15 mouse cellular contexts compared by ENCODE assay signal in the genomic region with DNA sequence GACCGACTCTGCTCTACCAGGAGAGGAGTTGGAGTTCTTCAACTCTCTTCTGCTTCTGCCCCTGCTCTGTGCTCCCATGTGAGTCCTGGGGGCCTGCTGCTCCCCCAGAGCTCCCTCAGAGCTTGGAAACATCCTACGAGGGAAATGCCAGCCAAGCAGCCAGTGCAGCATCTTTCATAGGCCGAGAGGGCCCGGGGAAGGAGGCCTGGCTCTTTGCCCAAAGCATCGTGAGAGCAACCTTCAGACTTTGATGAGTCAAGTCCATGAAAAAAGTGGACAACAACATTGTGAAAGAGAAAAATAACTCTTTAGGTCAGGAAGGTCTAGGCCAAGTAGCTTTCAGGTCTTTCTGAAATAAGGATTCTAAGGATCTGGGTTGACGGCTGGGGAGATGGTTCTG.
DNase-seq lines count a peak whose midpoint lies in the region; ATAC-seq lines count a peak whose summit lies in the region.
"Had no signal": no experiment of that assay in that cellular context is flagged by ENCODE, and none has a peak within 500 bp of the region (broad histone marks: within the 10 kb centered on the region; RNA-seq: fewer than 3 reads in every experiment).

No protein-coding gene starts in this region.

- peak; percentile 53 for DNase-seq in ovary, postnatal 36 days (ENCODE audit: low spot score)
- DNase-seq in ovary, postnatal 14 days (ENCODE audit: low spot score): no peak
- peak; percentile 83 for DNase-seq in adrenal gland, postnatal 10 days
- DNase-seq in kidney, adult 9 months: peak; percentile 81
- no peak for DNase-seq in urinary bladder, adult 18-20 months (ENCODE audit: low spot score in 2 of 2)
- DNase-seq in left cerebral cortex, postnatal 10 days (ENCODE audit: extremely low spot score in 1 of 2, low spot score in 2 of 2): no peak
- DNase-seq: cerebellum, adult 18-20 months; gastrocnemius, adult 2 months; heart, postnatal 10 days; layer of hippocampus, postnatal 36 days; right cerebral cortex, postnatal 25 days; thymus, adult 18-20 months; thymus, postnatal 4 days had no signal

- no peak for ATAC-seq in megakaryocyte, adult 5-6 weeks (ENCODE audit: poor library complexity, severe bottlenecking)
- ATAC-seq: activated CD4-positive, CD25-positive, alpha-beta regulatory T cell, adult 4 months had no signal

- intact Hi-C loops in left cerebral cortex, postnatal 10 days (cut with DNase I): no loop called here

Comparison
In these comparisons a context has a peak if more than half of its experiments do, and no peak if none do; other contexts are left out.
1. DNase-seq: peak in ovary, postnatal 36 days (single experiment), adrenal gland, postnatal 10 days (single experiment) and kidney, adult 9 months (single experiment); none in ovary, postnatal 14 days (single experiment), urinary bladder, adult 18-20 months (0 of 2) and left cerebral cortex, postnatal 10 days (0 of 2).